Mouse (Mus musculus): ENCODE measurements around the gene Hist2h2be. TPM values are rescaled to one million over a fixed set of nuclear protein-coding genes. Genes with fewer than 3 reads are reported as not detected.
"Not testable (repeated sequence)": the region's sequence is repeated elsewhere in the genome, so short reads cannot be mapped to it uniquely, and the experiment has no call there.

Hist2h2be gene
- polyA plus RNA-seq (2012; rRNA removed) = 10.5 and 12.2 TPM in 2 replicates

DNA sequence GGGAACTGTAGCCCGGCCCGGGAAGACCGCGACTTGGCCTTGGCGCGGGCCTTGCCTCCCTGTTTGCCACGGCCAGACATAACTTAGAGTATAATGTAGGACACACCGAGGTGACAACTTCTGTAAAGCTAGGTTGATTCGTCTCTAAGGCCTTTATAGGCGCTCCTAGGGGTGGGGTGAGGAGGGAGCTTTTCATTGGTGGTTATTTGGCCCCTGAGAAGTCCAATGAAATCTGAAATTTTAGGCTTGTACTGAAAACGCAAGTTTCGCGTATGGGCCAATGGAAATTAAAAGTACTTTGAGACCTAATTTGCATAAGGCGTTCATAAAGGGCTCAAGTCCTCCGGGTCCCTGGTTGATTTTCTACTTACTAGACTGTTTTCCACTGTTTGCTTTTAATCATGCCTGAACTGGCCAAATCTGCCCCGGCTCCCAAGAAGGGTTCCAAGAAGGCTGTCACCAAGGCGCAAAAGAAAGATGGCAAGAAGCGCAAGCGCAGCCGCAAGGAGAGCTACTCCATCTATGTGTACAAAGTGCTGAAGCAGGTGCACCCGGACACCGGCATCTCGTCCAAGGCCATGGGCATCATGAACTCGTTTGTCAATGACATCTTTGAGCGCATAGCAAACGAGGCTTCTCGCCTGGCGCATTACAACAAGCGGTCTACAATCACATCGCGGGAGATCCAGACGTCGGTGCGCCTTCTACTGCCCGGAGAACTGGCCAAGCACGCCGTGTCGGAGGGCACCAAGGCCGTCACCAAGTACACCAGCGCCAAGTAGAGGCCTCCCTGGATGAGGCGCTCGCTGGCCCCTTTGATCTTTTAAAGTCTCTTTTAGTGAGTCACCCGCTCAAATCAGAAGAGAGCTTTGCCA, at the start of gene Hist2h2be, which contains the start of gene Hist2h2ac:
TSS of gene Hist2h2be (plus strand) at position 355 of the 875 bp plus-strand sequence.
TSS of gene Hist2h2ac (minus strand) at position 116 of the 875 bp plus-strand sequence.
- DNase-seq (ENCODE audit: extremely low spot score in 1 of 2, low spot score in 1 of 2) = peak; percentile 88 to 92

DNA sequence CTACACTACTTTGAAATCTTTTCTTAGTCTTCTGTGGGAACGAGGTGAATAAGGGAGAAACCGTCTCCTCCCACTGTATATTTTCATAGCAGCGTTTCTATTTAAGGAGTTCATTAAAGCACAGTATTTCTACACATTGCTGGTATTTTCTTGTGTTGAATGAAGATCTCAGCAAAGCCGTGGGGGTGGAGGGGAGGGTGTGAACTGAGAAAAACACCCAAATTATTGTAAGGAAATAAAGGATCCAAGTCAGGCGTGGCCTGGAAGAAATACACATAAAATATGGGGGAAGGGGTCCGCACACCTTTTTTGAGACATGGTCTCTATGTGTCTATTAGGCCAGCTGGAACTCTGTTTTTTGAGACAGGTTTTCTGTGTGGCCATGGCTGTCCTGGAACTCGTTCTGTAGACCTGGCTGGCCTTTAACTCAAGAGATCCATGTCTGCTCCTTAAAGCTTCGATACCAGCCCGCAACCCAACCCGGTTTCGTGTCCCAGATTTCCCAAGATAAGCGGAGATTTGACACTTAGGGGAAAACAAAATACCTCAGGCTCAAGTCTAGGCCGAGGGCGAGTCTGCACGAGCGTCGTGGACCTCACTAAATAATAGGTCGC, 49.2 kb upstream of the Hist2h2be start:
- no peak for DNase-seq (ENCODE audit: extremely low spot score in 1 of 2, low spot score in 1 of 2)

DNA sequence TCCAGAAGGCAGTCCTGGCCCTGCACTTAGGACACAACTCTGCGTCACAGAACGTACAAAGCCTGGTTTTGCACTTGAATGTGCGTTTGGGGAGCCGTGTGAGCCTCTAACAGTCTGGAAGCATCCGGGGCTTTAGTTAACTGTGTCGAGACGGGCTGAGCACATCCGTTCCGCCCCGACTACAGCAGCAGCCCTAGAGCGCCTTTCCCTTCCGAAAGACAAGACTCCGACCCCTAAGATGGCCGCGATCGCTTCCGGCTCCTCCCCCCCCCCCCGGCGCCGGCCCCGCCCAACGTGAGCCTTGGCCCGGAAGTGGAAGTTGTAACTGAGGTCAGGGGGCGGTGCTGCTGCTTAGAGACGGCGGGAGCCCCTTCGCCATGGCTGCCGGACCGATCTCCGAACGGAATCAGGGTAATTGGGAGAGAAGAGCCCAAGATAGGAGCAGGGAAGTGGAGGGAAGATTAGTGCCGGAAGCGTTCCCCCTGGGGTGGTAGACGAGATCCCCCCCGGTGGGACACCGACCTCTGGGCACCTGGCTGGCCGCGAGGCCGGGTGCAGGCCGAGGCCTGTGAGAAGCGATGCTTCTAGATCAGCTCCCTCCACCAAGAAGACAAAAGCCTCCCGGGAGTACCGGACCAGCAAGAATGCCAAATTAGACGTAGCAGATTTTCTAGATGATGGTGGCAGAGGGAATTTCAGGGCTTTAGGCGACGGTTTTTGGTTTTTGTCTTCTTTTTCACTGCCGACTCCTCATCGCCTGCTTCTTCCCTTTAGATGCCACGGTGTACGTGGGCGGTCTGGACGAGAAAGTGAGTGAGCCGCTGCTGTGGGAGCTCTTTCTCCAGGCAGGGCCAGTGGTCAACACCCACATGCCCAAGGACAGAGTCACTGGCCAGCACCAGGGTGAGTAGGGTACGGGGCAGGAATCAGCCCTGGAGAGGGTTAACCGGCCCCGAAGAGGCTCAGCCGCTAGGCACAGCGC, 48.4 kb upstream of the Hist2h2be start, which contains the start of gene Sf3b4:
TSS of gene Sf3b4 (plus strand) at position 136 of the 982 bp plus-strand sequence.
- peak; percentile 75 to 82 for DNase-seq (ENCODE audit: extremely low spot score in 1 of 2, low spot score in 1 of 2)

DNA sequence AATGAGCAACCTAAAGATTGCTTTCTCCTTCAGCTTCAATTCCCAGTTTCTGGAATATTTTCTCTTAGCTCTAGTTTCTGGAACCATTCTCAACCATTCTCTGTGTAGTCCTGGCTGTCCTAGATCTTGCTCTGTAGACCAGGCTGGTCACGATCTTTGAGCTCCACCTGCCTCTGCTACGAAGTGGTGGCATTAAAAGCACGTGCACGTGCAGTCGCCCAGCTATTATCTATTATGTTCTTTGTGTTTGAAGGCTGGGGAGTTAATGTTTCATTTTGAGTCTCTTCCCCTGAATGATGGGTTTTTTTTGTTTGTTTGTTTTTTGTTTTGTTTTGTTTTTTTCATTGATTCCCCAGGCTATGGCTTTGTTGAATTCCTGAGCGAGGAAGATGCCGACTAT, 47.7 kb upstream of the Hist2h2be start:
- DNase-seq (ENCODE audit: extremely low spot score in 1 of 2, low spot score in 1 of 2) = no peak

DNA sequence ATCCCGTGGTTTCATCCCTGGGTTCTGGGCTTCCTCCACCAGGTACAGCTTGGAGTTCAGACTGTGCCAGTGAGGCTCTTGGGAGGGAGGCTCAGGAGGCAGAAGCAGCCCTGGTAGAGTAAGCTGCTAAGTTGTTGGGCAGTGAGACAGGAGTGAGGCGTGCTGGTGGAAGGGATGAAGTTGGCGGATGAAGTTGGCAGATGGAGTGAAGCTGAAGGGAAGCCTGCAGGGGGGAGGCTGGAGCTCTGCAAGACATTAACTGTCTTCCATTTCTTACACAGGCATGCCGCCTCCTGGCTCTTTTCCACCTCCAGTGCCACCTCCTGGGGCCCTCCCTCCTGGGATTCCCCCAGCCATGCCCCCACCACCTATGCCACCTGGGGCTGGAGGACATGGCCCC, 46.9 kb upstream of the Hist2h2be start:
- DNase-seq (ENCODE audit: extremely low spot score in 1 of 2, low spot score in 1 of 2) = not testable (repeated sequence)

DNA sequence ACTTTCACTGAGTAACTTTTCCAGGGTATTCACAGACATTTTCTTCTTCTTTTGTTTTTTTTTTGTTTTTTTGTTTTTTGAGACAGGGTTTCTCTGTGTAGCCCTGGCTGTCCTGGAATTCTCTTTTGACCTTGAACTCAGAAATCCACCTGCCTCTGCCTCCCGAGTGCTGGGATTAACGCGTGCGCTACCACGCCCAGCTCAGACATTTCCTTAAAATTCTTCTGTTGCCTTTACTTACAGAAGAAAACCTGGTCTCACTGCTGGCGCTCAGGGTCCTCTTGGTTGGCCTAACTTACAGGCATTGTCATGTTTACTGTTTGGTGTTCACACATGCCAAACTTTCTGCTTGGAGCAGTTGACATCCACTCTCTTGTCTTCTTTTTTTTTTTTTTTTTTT, 45.7 kb upstream of the Hist2h2be start:
- no peak for DNase-seq (ENCODE audit: extremely low spot score in 1 of 2, low spot score in 1 of 2)

DNA sequence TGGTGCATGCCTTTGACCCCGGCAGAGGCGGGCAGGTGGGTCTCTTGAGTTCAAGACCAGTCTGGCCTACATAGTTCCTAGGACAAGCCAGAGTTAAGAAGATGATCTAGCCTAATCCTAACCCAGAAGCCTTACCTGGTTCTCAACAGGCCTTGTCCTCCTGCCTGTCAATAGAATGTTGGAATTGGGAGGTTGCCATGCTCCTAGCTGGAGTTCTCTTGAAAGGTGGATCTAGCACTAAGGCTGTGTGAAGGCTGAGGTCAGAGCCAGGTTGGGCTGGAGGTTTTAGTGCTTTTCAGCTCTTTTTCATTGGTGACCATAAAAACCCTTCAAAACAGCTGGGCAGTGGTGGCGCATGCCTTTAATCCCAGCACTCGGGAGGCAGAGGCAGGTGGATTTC, 42.5 kb upstream of the Hist2h2be start:
- DNase-seq (ENCODE audit: extremely low spot score in 1 of 2, low spot score in 1 of 2) = no peak

DNA sequence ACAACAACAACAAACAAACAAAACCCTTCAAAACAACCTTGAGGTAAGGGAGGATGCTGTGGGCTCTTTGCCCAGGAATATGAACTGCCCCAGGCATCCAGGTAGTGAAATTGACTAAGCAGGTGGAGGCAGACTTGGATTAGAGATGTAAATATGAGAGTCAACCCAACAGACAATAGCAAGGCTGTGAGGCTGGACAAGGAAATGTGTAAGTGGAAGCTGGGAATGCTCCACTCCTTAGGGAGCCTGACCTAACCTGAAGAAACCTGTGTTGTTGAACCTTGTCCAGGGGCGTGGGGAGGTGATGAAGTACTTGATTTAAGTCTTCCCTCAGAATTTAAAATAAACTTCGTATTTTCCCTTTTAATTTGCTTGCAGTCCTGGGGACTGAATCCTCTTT, 42.0 kb upstream of the Hist2h2be start:
- DNase-seq (ENCODE audit: extremely low spot score in 1 of 2, low spot score in 1 of 2) = no peak

DNA sequence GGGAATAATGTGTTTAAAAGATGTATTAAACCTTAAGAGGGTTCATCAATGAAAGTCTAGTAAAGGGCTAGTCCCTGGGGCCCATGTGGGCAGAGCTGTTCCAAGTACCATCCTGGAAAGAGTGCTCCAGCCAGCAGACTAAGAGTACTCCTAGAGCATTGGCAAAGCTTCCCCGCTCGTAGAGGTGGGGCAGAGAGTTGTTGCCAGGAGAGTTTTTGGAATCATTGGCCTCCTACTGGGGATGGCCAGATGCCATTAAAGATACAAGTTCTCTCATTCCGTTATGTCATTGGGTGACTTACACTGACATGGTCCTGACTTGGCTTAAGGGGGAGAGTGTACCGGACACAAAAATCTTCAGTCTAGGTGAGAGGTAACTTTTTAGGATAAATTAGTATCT, 41.4 kb upstream of the Hist2h2be start:
- DNase-seq (ENCODE audit: extremely low spot score in 1 of 2, low spot score in 1 of 2) = no peak

DNA sequence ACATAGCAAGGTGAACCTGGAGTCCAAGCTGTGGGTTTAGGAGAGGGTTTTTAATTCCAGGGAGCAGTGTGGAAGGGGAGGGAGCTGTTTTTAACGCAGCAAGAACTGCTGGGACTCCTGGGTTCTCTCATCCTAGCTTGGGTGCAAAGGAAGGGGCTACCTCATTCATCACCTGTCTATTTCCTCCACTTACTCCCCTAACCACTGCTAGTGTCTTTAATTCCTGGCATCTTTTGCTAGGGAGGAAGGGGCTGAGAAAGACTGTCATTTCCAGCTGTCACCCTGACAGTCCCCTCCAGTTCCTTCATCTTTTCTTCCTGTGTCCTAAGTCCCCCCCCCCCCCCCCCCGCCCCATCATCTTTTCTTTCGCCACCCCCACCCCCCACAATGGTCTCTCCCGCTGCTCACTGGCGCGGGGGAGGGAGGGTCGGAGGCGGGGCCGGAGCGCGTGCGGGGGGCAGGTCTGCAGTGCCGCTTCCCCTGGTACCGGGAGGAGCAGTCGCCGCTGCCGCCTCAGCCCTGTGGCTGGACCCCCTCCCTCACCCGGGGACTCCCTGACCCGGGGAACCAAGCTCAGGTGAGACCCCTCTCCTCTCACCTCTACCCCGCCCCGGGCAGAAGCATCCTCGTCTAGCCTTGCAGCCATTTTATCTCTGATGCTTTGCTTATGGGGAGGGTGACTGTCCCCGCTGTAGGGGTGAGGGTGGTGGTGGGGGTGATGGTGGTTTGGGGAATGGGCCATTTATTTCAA, 40.0 kb upstream of the Hist2h2be start, which contains the start of gene Sv2a:
TSS of gene Sv2a (plus strand) at position 425 of the 751 bp plus-strand sequence.
- peak in 1 of 2 experiments; percentile 80 for DNase-seq (ENCODE audit: extremely low spot score in 1 of 2, low spot score in 1 of 2)

DNA sequence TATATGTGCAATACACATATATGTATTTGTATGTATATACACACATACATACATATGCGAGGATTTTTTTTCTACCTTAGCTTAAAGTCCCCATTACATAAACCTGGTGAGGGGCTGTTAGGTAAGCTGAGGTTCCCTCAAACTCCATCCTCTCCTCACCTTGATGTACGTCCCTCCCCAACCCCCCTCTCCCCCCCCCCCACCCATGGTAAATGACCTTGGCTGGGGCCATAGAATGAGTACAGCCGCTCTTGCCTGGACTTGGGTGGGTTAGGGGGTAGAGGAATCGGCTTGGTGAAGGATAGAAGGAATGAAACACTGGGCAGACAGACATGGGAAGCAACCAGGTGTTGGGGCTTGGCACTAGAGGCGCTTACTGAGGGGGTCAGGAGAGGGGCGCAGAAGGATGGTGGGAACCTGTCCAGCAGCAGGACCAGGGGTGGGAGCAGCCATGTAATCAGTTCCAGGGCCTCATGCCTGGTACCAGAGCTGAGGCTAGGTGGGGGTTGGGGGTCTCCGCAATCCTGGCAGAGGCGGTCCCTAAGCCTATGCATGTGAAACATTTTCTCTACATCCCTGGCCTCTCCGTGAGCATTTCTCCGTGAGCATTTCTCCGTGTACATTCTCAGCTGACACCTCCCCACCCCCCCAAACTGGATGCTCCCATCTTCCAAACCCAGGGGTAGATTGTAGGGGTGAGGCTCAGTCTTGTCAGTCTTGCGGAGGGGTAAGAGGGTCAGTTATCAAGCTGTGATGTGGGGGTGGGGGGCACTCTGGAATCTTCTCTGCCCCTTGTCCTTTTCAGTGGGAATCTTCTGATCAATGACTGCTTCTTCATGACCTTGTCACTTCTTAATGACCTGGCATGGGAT, 39.2 kb upstream of the Hist2h2be start:
- no peak for DNase-seq (ENCODE audit: extremely low spot score in 1 of 2, low spot score in 1 of 2)

DNA sequence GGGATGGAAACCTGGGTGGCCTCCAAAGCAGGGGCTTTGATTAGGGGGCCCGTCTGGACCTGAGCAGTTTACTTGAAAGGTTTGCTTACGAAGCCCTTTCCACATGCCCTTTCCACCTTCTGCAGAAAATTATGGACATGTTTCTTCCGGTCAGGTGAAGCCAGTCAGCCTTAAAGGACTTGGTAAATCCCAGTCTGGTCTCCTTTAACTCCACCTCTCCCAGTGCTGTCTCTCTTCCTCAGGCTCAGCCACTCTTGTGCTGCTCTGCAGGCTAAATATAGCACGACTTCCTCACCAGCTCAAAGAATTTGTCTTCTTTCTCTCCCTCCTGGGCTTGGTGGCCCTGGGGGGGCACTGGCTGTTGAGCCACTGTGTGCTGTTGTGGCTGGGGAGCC, 38.5 kb upstream of the Hist2h2be start:
- DNase-seq (ENCODE audit: extremely low spot score in 1 of 2, low spot score in 1 of 2) = no peak

DNA sequence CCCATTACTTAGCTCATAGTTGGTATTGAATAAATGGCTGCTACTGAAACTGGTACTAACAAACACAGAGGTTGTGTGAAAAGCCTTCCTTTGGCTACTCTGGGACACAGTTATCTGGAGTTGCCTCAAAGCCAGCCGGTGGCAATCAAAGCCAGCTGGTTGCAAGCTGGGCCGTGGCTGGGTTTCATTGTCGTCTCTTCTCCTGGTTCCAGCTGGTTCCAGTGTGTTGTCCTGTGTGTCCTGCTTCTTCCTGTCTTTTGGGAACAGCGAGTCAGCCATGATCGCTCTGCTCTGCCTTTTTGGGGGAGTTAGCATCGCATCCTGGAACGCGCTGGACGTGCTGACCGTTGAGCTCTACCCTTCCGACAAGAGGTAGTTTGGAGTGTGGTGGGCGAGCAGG, 27.9 kb upstream of the Hist2h2be start:
- DNase-seq (ENCODE audit: extremely low spot score in 1 of 2, low spot score in 1 of 2) = no peak

DNA sequence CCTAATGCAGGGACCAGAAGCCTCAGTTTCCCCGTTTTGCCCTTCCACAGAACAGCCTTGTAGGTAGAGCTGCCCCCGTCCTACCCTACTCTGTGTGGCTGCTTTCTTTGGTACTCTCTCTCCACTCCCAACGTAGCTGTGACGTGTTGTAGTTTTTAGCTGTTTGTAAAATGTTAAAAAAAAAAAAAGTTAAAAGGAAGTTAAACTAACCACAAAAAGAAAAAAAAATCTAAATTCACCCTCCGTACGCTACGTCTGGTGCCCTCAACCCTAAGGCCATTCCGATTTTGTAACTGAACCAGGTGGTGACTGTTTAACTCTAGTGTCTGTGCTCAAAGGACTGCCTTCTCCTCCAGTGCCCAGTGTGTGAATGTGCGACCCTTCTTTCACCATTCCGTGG, 26.0 kb upstream of the Hist2h2be start:
- no peak for DNase-seq (ENCODE audit: extremely low spot score in 1 of 2, low spot score in 1 of 2)

DNA sequence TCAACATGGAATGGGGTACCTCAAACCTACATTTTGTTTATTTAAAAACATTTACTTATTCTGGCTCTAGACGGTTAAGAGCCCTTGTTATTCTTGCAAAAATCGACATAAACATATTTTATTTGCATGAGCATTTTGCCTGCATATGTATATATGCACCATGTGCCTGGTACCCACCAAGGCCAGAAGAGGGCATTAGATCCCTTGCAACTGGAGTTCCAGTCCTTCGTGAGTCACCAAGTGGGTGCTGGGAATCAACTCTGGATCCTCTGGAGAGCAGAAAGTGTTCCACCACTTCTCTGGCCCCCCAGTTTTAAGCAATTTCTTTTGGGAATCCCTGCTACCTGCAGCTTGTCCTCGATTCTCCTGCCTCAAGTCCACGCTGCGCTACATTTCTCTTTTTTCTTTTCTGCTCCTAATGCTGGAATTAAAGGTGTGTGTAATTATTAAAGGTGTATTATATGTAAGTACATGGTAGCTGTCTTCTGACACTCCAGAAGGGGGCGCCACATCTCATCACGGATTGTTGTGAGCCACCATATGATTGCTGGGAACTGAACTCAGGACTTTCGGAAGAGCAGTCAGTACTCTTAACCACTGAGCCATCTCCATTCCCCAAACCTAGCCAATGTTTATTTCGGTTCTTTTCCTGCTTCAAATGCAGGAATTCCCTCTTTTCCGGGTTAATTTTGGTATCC, 25.2 kb upstream of the Hist2h2be start:
- DNase-seq (ENCODE audit: extremely low spot score in 1 of 2, low spot score in 1 of 2) = no peak

DNA sequence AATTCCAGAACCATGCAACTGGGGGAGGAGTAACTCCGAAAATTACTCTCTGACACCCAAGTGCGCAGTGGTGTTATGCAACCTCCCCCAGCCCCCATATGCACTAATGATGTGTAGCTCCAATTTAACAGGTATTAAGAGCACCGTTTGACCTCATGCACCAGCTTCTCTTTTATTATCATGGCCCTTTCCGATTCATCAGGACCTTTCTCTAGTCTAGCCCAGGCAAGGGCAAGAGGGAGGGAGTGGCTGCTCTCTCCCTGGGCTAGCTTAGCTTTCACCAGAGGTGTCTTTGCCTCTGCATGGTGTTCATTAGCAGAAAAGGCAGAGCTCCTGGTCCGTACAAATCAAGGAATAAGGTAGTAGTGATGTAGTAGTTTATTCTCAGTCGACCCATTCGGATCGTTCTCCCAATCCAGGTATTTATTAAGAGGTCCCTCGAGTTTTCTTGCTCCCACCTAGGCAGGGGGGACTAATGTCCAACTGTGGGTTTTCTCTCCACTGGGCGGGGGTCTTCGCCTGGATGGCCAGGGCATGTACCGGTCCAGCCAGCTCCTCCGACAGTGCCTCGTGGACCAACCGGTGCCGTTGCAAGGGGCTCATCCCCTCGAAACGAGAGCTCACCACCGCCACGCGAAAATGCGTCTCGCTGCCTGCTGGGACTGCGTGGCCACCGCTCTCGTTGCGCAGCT, 24.3 kb upstream of the Hist2h2be start:
- peak in 1 of 2 experiments; percentile 48 for DNase-seq (ENCODE audit: extremely low spot score in 1 of 2, low spot score in 1 of 2)

DNA sequence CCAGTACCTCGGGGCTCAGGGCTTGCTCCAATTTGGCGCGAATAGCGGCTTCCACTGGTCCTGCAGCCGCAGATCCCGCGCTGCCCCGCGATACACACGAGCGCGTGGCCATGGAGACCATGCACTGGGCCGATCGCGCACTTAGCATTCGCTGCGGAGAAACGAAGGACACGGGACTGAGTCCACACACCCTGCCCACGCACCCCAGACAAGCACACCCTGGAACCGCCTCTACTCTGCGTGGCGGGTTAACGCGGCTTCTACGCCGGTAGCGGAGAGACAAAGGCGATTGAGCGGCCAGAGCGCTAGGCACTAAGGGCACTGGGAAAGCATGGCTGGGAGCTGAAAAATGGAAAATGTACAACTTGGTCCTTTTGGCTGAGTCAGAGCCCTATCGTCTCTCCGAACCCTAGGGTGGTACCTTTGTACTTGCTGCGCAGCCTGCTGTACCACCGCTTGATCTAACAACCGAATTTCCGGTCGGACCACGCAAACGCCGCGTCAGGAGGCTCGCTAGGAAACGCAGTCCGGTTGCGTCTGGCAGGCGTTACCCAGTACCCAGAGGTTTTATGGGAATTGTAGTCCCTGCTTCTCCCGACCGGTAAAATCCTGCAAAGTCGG, 23.7 kb upstream of the Hist2h2be start:
- peak; percentile 91 to 95 for DNase-seq (ENCODE audit: extremely low spot score in 1 of 2, low spot score in 1 of 2)
